Comparison of ENCODE assay signal across 13 mouse cellular contexts in genomic region chr4:32947631-32948030, GRCm38 (mm10). TPM values are rescaled to one million over a fixed set of nuclear protein-coding genes. Genes with fewer than 3 reads are reported as not detected.
DNase-seq lines count a peak whose midpoint lies in the region; ATAC-seq and TF ChIP-seq lines count a peak whose summit lies in the region.
"Had no signal": no experiment of that assay in that cellular context is flagged by ENCODE, and none has a peak within 500 bp of the region (broad histone marks: within the 10 kb centered on the region; RNA-seq: fewer than 3 reads in every experiment).

No protein-coding gene starts in this region.

- H3K4me1 ChIP-seq in midbrain, embryonic 11.5 days (ENCODE audit: control insufficient read depth, insufficient read depth, low read length), result peaks cover 10% of the 10 kb centered on the region; the same call in 1 of the 2 replicates
- H3K4me1 ChIP-seq in midbrain, embryonic 13.5 days (replicated peaks), result peaks cover 41% of the 10 kb centered on the region
- peaks cover 3% of the 10 kb centered on the region; the same call in 1 of the 2 replicates for H3K4me1 ChIP-seq in forebrain, postnatal 0 days (ENCODE audit: insufficient read depth)
- H3K4me1 ChIP-seq in kidney, embryonic 16.5 days (ENCODE audit: insufficient read depth, low read length), result peaks cover 18% of the 10 kb centered on the region; the same call in 1 of the 2 replicates

- no peak for DNase-seq in midbrain, embryonic 11.5 days (ENCODE audit: low spot score, missing footprints)
- no peak for DNase-seq in forebrain, postnatal 0 days
- DNase-seq in heart, postnatal 4 days, result peak; percentile 51
- DNase-seq in right cerebral cortex, postnatal 10 days (ENCODE audit: low spot score in 2 of 2), result no peak
- no peak for DNase-seq in testis, postnatal 14 days (ENCODE audit: low spot score)
- DNase-seq: cerebellum, adult 11 months; right cerebral cortex, postnatal 4 days; thymus, postnatal 4 days had no signal

- 0 out of 2 replicates have a peak, but pooled peaks have one; percentile 9 for ATAC-seq in midbrain, embryonic 11.5 days (ENCODE audit: low FRiP score)
- ATAC-seq in midbrain, embryonic 13.5 days, result no peak
- ATAC-seq in forebrain, postnatal 0 days, result no peak
- no peak for ATAC-seq in kidney, embryonic 16.5 days (ENCODE audit: low FRiP score, low TSS enrichment)
- ATAC-seq: intestine, postnatal 0 days had no signal

- no peak overlapping the region for H3K4me3 ChIP-seq in midbrain, embryonic 11.5 days (ENCODE audit: low read depth, low read length)
- no peak overlapping the region for H3K4me3 ChIP-seq in midbrain, embryonic 13.5 days (replicated peaks)
- no peak overlapping the region for H3K4me3 ChIP-seq in forebrain, postnatal 0 days (ENCODE audit: low read depth, low read length)
- H3K4me3 ChIP-seq in kidney, embryonic 16.5 days (ENCODE audit: low read length), result no peak overlapping the region
- H3K4me3 ChIP-seq: limb, embryonic 12.5 days had no signal

- H3K4me2 ChIP-seq in midbrain, embryonic 11.5 days, result no peak overlapping the region
- H3K4me2 ChIP-seq in midbrain, embryonic 13.5 days (replicated peaks), result no peak overlapping the region
- H3K4me2 ChIP-seq in forebrain, postnatal 0 days (ENCODE audit: low read depth), result 0 out of 2 replicates have a peak overlapping the region, but pooled peaks have one; percentile 29
- H3K4me2 ChIP-seq in kidney, embryonic 16.5 days (replicated peaks; ENCODE audit: low read depth, low read length), result no peak overlapping the region
- H3K4me2 ChIP-seq: limb, embryonic 12.5 days had no signal

- H3K9ac ChIP-seq in midbrain, embryonic 11.5 days (ENCODE audit: low read length), result no peak overlapping the region
- no peak overlapping the region for H3K9ac ChIP-seq in midbrain, embryonic 13.5 days (replicated peaks)
- no peak overlapping the region for H3K9ac ChIP-seq in forebrain, postnatal 0 days
- no peak overlapping the region for H3K9ac ChIP-seq in kidney, embryonic 16.5 days (replicated peaks; ENCODE audit: low read length)
- H3K9ac ChIP-seq: limb, embryonic 12.5 days had no signal

- TF ChIP-seq CTCF in forebrain, postnatal 0 days (IDR thresholded peaks at IDR 0.05; ENCODE audit: low read depth), result no peak

- H3K9me3 ChIP-seq in midbrain, embryonic 11.5 days (ENCODE audit: control insufficient read depth, low read length), result no peaks in the 10 kb centered on the region; the same call in 1 of the 2 replicates
- no peaks in the 10 kb centered on the region for H3K9me3 ChIP-seq in midbrain, embryonic 13.5 days
- no peaks in the 10 kb centered on the region for H3K9me3 ChIP-seq in forebrain, postnatal 0 days (ENCODE audit: low read length)
- no peaks in the 10 kb centered on the region for H3K9me3 ChIP-seq in kidney, embryonic 16.5 days (ENCODE audit: low read length)

- no peak overlapping the region for H3K27ac ChIP-seq in midbrain, embryonic 11.5 days (ENCODE audit: low read depth, low read length)
- no peak overlapping the region for H3K27ac ChIP-seq in midbrain, embryonic 13.5 days
- no peak overlapping the region for H3K27ac ChIP-seq in forebrain, postnatal 0 days (ENCODE audit: low read depth, low read length)
- H3K27ac ChIP-seq in kidney, embryonic 16.5 days (ENCODE audit: low read length), result no peak overlapping the region
- H3K27ac ChIP-seq: limb, embryonic 12.5 days had no signal

- H3K27me3 ChIP-seq in midbrain, embryonic 11.5 days (ENCODE audit: control insufficient read depth, insufficient read depth, low read length), result peaks cover 7% of the 10 kb centered on the region; the same call in 1 of the 2 replicates
- peaks cover 8% of the 10 kb centered on the region; the same call in 1 of the 2 replicates for H3K27me3 ChIP-seq in midbrain, embryonic 13.5 days
- no peaks in the 10 kb centered on the region; the same call in 1 of the 2 replicates for H3K27me3 ChIP-seq in forebrain, postnatal 0 days (ENCODE audit: insufficient read depth, low read length)
- H3K27me3 ChIP-seq in kidney, embryonic 16.5 days (ENCODE audit: insufficient read depth, low read length), result no peaks in the 10 kb centered on the region

- H3K36me3 ChIP-seq in midbrain, embryonic 11.5 days (ENCODE audit: control insufficient read depth, insufficient read depth, low read length), result no peaks in the 10 kb centered on the region
- no peaks in the 10 kb centered on the region for H3K36me3 ChIP-seq in midbrain, embryonic 13.5 days
- no peaks in the 10 kb centered on the region for H3K36me3 ChIP-seq in forebrain, postnatal 0 days (ENCODE audit: insufficient read depth)
- H3K36me3 ChIP-seq in kidney, embryonic 16.5 days (ENCODE audit: insufficient read depth, low read length), result no peaks in the 10 kb centered on the region
- H3K36me3 ChIP-seq: limb, embryonic 12.5 days had no signal

- 41% methylated on average over 4 of the region's 4 CpGs for WGBS in midbrain, embryonic 11.5 days
- WGBS in midbrain, embryonic 13.5 days, result 34% methylated on average over 4 of the region's 4 CpGs
- 27% methylated on average over 4 of the region's 4 CpGs for WGBS in forebrain, postnatal 0 days
- 21% methylated on average over 4 of the region's 4 CpGs for WGBS in kidney, embryonic 16.5 days

RNA-seq across cellular contexts. Expression of gene Ankrd6, which starts 3.0 kb away (rescaled TPM):
- 33.2 and 37.3 TPM in 2 replicates for polyA plus RNA-seq in midbrain, embryonic 11.5 days (2014; fragmentation: Nextera tagmentation; extraction: Ambion mirVana)
- polyA plus RNA-seq in midbrain, embryonic 13.5 days (2015; fragmentation: Nextera tagmentation; extraction: Ambion mirVana), result 30.4 and 32.2 TPM in 2 replicates
- total RNA-seq in forebrain, postnatal 0 days (2014; rRNA removed), result 30.3 and 39.8 TPM in 2 replicates
- polyA plus RNA-seq in forebrain, postnatal 0 days (2015; fragmentation: Nextera tagmentation; extraction: Ambion mirVana), result 15.1 and 18.4 TPM in 2 replicates
- total RNA-seq in heart, postnatal 4 days (2021), result 1 to 10 TPM; 7.2 to 8.2 TPM
- polyA plus RNA-seq in kidney, embryonic 16.5 days (2015; fragmentation: Nextera tagmentation; extraction: Ambion mirVana), result 13.8 and 15.4 TPM in 2 replicates

RNA-seq across cellular contexts. Expression of gene Rragd, which starts 35.2 kb away (rescaled TPM):
- polyA plus RNA-seq in midbrain, embryonic 11.5 days (2014; fragmentation: Nextera tagmentation; extraction: Ambion mirVana), result 32.9 and 34.9 TPM in 2 replicates
- polyA plus RNA-seq in midbrain, embryonic 13.5 days (2015; fragmentation: Nextera tagmentation; extraction: Ambion mirVana), result 32.2 and 32.3 TPM in 2 replicates
- total RNA-seq in forebrain, postnatal 0 days (2014; rRNA removed), result 45.3 and 53.0 TPM in 2 replicates
- 21.8 and 30.6 TPM in 2 replicates for polyA plus RNA-seq in forebrain, postnatal 0 days (2015; fragmentation: Nextera tagmentation; extraction: Ambion mirVana)
- total RNA-seq in heart, postnatal 4 days (2021), result 10 to 100 TPM; 81.7 to 84.3 TPM
- 16.0 and 22.0 TPM in 2 replicates for polyA plus RNA-seq in kidney, embryonic 16.5 days (2015; fragmentation: Nextera tagmentation; extraction: Ambion mirVana)
- total RNA-seq: megakaryocyte progenitor cell, adult 5-6 weeks had no signal
